Mouse (Mus musculus) midbrain, embryonic 11.5 days (tissue): ENCODE measurements around the gene Kptn. TPM values are rescaled to one million over a fixed set of nuclear protein-coding genes. Genes with fewer than 3 reads are reported as not detected.

Source experiments
- ATAC-seq: fragments of 200-750 bp; cut with Nextera tagmentation; 2 replicates; pipeline ENCODE4 v1.8.0; 2017; ENCODE audit warnings: moderate TSS enrichment, moderate library complexity; ENCODE audit not compliant: low FRiP score
- DNase-seq: peaks from one replicate; pipeline ENCODE4 v3.0.0; 2015; ENCODE audit warnings: low spot score; ENCODE audit errors: missing footprints
- H3K27ac ChIP-seq: fragments of 300-500 bp; sonication (generic); 2 replicates; pipeline ENCODE4 v1.5.1; 2014; ENCODE audit warnings: low read depth, low read length
- H3K27me3 ChIP-seq: fragments of 300-500 bp; sonication (generic); 2 replicates; pipeline ENCODE4 v1.6.1; 2014; ENCODE audit warnings: mild to moderate bottlenecking, low read length, moderate library complexity, mixed read lengths; ENCODE audit not compliant: control insufficient read depth, insufficient read depth
- H3K36me3 ChIP-seq: fragments of 300-500 bp; sonication (generic); 2 replicates; pipeline ENCODE4 v1.6.1; 2014; ENCODE audit warnings: mild to moderate bottlenecking, low read length, moderate library complexity, mixed read lengths; ENCODE audit not compliant: control insufficient read depth, insufficient read depth
- H3K4me1 ChIP-seq: fragments of 300-500 bp; sonication (generic); 2 replicates; pipeline ENCODE4 v1.6.1; 2014; ENCODE audit warnings: low read length; ENCODE audit not compliant: control insufficient read depth, insufficient read depth
- H3K4me2 ChIP-seq: fragments of 300-500 bp; sonication (generic); 2 replicates; pipeline ENCODE4 v1.6.1; 2014; ENCODE audit warnings: mild to moderate bottlenecking, moderate library complexity
- H3K4me3 ChIP-seq: fragments of 300-500 bp; sonication (generic); 2 replicates; pipeline ENCODE4 v1.5.1; 2014; ENCODE audit warnings: low read depth, low read length
- H3K9ac ChIP-seq: fragments of 300-500 bp; sonication (generic); 2 replicates; pipeline ENCODE4 v1.6.1; 2014; ENCODE audit warnings: low read length
- H3K9me3 ChIP-seq: fragments of 300-500 bp; sonication (generic); 2 replicates; pipeline ENCODE4 v1.6.1; 2016; ENCODE audit warnings: low read length; ENCODE audit not compliant: control insufficient read depth
- WGBS: fragments of 180-500 bp; shearing (Covaris S2); extraction: QIAGEN DNeasy Blood & Tissue Kit; methylation state at CpG from one replicate; pipeline ENCODE4 v1.1.7; 2014; 5-methylcytosine and 5-hydroxymethylcytosine counted together
- polyA plus RNA-seq: library from polyadenylated mRNA; unstranded; fragments of >200 nt; fragmentation: Nextera tagmentation; extraction: Ambion mirVana; gene quantifications from 2 replicates; pipeline ENCODE4 v1.2.1, GENCODE M21; 2014

The Kptn gene
- polyA plus RNA-seq, 1 experiment from 2014 or later: 18.2 TPM

- H3K27ac ChIP-seq: no peak overlapping the region
- WGBS: 75% methylated on average over 9 of the region's 9 CpGs
- no peak for DNase-seq
- no peak for ATAC-seq
- H3K4me3 ChIP-seq: no peak overlapping the region
- H3K4me1 ChIP-seq: no peaks in the 10 kb centered on the region
- no peaks in the 10 kb centered on the region for H3K36me3 ChIP-seq
- H3K27me3 ChIP-seq: no peaks in the 10 kb centered on the region
- no peaks in the 10 kb centered on the region for H3K9me3 ChIP-seq
- no peak overlapping the region for H3K4me2 ChIP-seq
- H3K9ac ChIP-seq: no peak overlapping the region
These were observed 30.8 kb downstream of the Kptn start for GRCm38 (mm10) chr7:16150191-16151145.

- WGBS: 21% methylated on average over 10 of the region's 10 CpGs
- H3K4me3 ChIP-seq: no peak overlapping the region
- no peak overlapping the region for H3K27ac ChIP-seq
- H3K4me1 ChIP-seq: peaks cover under 1% of the 10 kb centered on the region; the same call in 1 of the 2 replicates
- H3K4me2 ChIP-seq: no peak overlapping the region
- H3K9ac ChIP-seq: no peak overlapping the region
- peaks cover 6% of the 10 kb centered on the region for H3K27me3 ChIP-seq
- DNase-seq: peak; percentile 96
- peak; percentile 86 for ATAC-seq
- H3K36me3 ChIP-seq: no peaks in the 10 kb centered on the region
- no peaks in the 10 kb centered on the region for H3K9me3 ChIP-seq
These were observed 33.8 kb downstream of the Kptn start for GRCm38 (mm10) chr7:16153522-16153921.

- Histone ChIP-seq H3K4me2 (no peak overlapping the region), H3K9ac (no peak overlapping the region), H3K4me1 (peaks cover 3% of the 10 kb centered on the region; the same call in 1 of the 2 replicates), H3K9me3 (no peaks in the 10 kb centered on the region), H3K27ac (no peak overlapping the region), H3K36me3 (no peaks in the 10 kb centered on the region), H3K27me3 (peaks cover 16% of the 10 kb centered on the region), H3K4me3 (no peak overlapping the region)
- DNase-seq (no peak), ATAC-seq (no peak)
- WGBS: 77% methylated on average over 9 of the region's 9 CpGs
These were observed 35.6 kb downstream of the Kptn start for GRCm38 (mm10) chr7:16155132-16155872.

- Histone ChIP-seq H3K9me3 (no peaks in the 10 kb centered on the region), H3K9ac (no peak overlapping the region), H3K4me3 (no peak overlapping the region), H3K36me3 (no peaks in the 10 kb centered on the region), H3K27ac (no peak overlapping the region), H3K4me2 (no peak overlapping the region), H3K27me3 (peaks cover 16% of the 10 kb centered on the region), H3K4me1 (peaks cover 3% of the 10 kb centered on the region; the same call in 1 of the 2 replicates)
- WGBS: 86% methylated on average over 8 of the region's 8 CpGs
- ATAC-seq (no peak), DNase-seq (no peak)
These were observed 36.5 kb downstream of the Kptn start for GRCm38 (mm10) chr7:16156105-16156714.

- DNase-seq (no peak), ATAC-seq (peak; percentile 42; the same call in 1 of the 2 replicates)
- Histone ChIP-seq H3K9me3 (no peaks in the 10 kb centered on the region), H3K9ac (no peak overlapping the region), H3K4me1 (peaks cover 3% of the 10 kb centered on the region; the same call in 1 of the 2 replicates), H3K27ac (no peak overlapping the region), H3K36me3 (no peaks in the 10 kb centered on the region), H3K4me2 (peak overlapping the region; percentile 33; the same call in 1 of the 2 replicates), H3K4me3 (no peak overlapping the region), H3K27me3 (peaks cover 16% of the 10 kb centered on the region)
- WGBS: 11% methylated on average over 39 of the region's 39 CpGs
These were observed 39.0 kb downstream of the Kptn start for GRCm38 (mm10) chr7:16158735-16159134.

GRCm38 (mm10) chr7:16160702-16161101 is 41.0 kb downstream of the Kptn start:
- DNase-seq (no peak), ATAC-seq (no peak)
- Histone ChIP-seq H3K27me3 (peaks cover 16% of the 10 kb centered on the region), H3K36me3 (no peaks in the 10 kb centered on the region), H3K4me1 (peaks cover 3% of the 10 kb centered on the region; the same call in 1 of the 2 replicates), H3K9me3 (no peaks in the 10 kb centered on the region), H3K9ac (no peak overlapping the region), H3K4me2 (no peak overlapping the region), H3K27ac (no peak overlapping the region), H3K4me3 (no peak overlapping the region)
- 65% methylated on average over 3 of the region's 3 CpGs for WGBS

GRCm38 (mm10) chr7:16161302-16161701 is 41.6 kb downstream of the Kptn start:
- Histone ChIP-seq H3K4me1 (peaks cover 3% of the 10 kb centered on the region; the same call in 1 of the 2 replicates), H3K4me3 (no peak overlapping the region), H3K27ac (no peak overlapping the region), H3K4me2 (no peak overlapping the region), H3K36me3 (no peaks in the 10 kb centered on the region), H3K27me3 (peaks cover 16% of the 10 kb centered on the region), H3K9ac (no peak overlapping the region), H3K9me3 (no peaks in the 10 kb centered on the region)
- ATAC-seq: no peak
- no peak for DNase-seq
- 89% methylated on average over 9 of the region's 9 CpGs for WGBS

GRCm38 (mm10) chr7:16162036-16162435 is 42.3 kb downstream of the Kptn start:
- no peak overlapping the region for H3K27ac ChIP-seq
- 82% methylated on average over 6 of the region's 7 CpGs for WGBS
- DNase-seq (no peak), ATAC-seq (no peak)
- H3K27me3 ChIP-seq: peaks cover 16% of the 10 kb centered on the region
- no peak overlapping the region for H3K9ac ChIP-seq
- no peaks in the 10 kb centered on the region for H3K9me3 ChIP-seq
- no peak overlapping the region for H3K4me3 ChIP-seq
- H3K4me1 ChIP-seq: peaks cover 3% of the 10 kb centered on the region; the same call in 1 of the 2 replicates
- H3K4me2 ChIP-seq: no peak overlapping the region
- H3K36me3 ChIP-seq: no peaks in the 10 kb centered on the region
